Mouse (Mus musculus) G1E (cell line): ENCODE results near the gene Ndufab1. TPM values are rescaled to one million over a fixed set of nuclear protein-coding genes. Genes with fewer than 3 reads are reported as not detected.

Experiments used
- ATAC-seq: 2 replicates; pipeline ENCODE4 v1.8.0; 2016; ENCODE audit warnings: mild to moderate bottlenecking; ENCODE audit not compliant: insufficient number of reproducible peaks, poor library complexity, low FRiP score, severe bottlenecking; ENCODE audit errors: extremely low read depth
- DNase-seq: peaks from one replicate; pipeline ENCODE4 v3.0.0; 2012; ENCODE audit warnings: low spot score
- H3K27me3 ChIP-seq: 2 replicates; pipeline ENCODE4 v1.6.1; 2012; ENCODE audit warnings: mild to moderate bottlenecking, low read length, inconsistent platforms; ENCODE audit not compliant: insufficient read depth
- H3K36me3 ChIP-seq: replicated peaks from 2 replicates; pipeline ENCODE3; 2012; ENCODE audit warnings: mild to moderate bottlenecking, inconsistent platforms
- H3K4me1 ChIP-seq: 2 replicates; pipeline ENCODE4 v1.6.1; 2012; ENCODE audit warnings: low read depth, low read length, inconsistent platforms, mixed read lengths; ENCODE audit not compliant: insufficient read depth
- H3K4me3 ChIP-seq: 2 replicates; pipeline ENCODE4 v1.5.1; 2012; ENCODE audit warnings: low read depth, mild to moderate bottlenecking, inconsistent platforms, low read length, moderate library complexity, mixed read lengths
- H3K9me3 ChIP-seq: replicated peaks from 2 replicates; pipeline ENCODE4 v1.6.1; 2012; ENCODE audit warnings: inconsistent platforms
- CTCF ChIP-seq: IDR thresholded peaks from 2 replicates; pipeline ENCODE4 v1.5.1; 2012; ENCODE audit warnings: low read depth, low read length, inconsistent platforms, mixed read lengths
- GATA1 ChIP-seq: IDR thresholded peaks from 2 replicates; pipeline ENCODE4 v1.6.1; 2012; ENCODE audit warnings: borderline replicate concordance, low read length, inconsistent platforms, mixed read lengths
- GATA2 ChIP-seq: IDR thresholded peaks from 2 replicates; pipeline ENCODE4 v1.6.1; 2012; ENCODE audit warnings: low read depth, low read length, inconsistent platforms, borderline replicate concordance
- POLR2AphosphoS5 ChIP-seq: IDR thresholded peaks from 2 replicates; pipeline ENCODE4 v1.6.1; 2012; ENCODE audit warnings: low read depth, low read length, inconsistent platforms; ENCODE audit not compliant: insufficient replicate concordance
- TAL1 ChIP-seq: conservative IDR thresholded peaks from 2 replicates; pipeline ENCODE4 v1.6.1; 2012; ENCODE audit warnings: low read depth, low read length, inconsistent platforms, mixed read lengths
- polyA plus RNA-seq: library from polyadenylated mRNA; stranded (reverse); fragments of >175 nt; gene quantifications from 2 replicates; pipeline ENCODE4 v1.2.3, GENCODE M21; 2012
- total RNA-seq, 2 experiments: library from RNA; stranded (forward) in 1 of 2; stranded (reverse) in 1 of 2; fragments of 200-1000 nt in 1 of 2; fragments of >200 nt in 1 of 2; fragmentation: Nextera tagmentation in 1 of 2; gene quantifications; 2 replicates each; pipeline ENCODE4 v1.2.3; 2014 to 2017

Gene Ndufab1
- total and polyA plus RNA-seq, 3 experiments, result 89.3 to 1,259 (median 161) TPM

- Histone ChIP-seq H3K36me3 (peaks cover 45% of the 10 kb centered on the region), H3K9me3 (no peaks in the 10 kb centered on the region), H3K4me3 (peak overlapping the region; percentile 100; the same call in 1 of the 2 replicates), H3K27me3 (no peaks in the 10 kb centered on the region), H3K4me1 (peaks cover 42% of the 10 kb centered on the region)
- DNase-seq (no peak), ATAC-seq (no peak)
- TF ChIP-seq CTCF, result no peak
- no peak for TF ChIP-seq POLR2AphosphoS5
- no peak for TF ChIP-seq GATA1
Measured at GRCm38 (mm10) chr7:122065656-122066055, 36.0 kb downstream of the Ndufab1 start.

- Histone ChIP-seq H3K27me3 (no peaks in the 10 kb centered on the region), H3K36me3 (peaks cover 77% of the 10 kb centered on the region), H3K4me3 (no peak overlapping the region), H3K4me1 (no peaks in the 10 kb centered on the region), H3K9me3 (no peaks in the 10 kb centered on the region)
- TF ChIP-seq POLR2AphosphoS5 (no peak), CTCF (no peak), GATA2 (no peak), TAL1 (no peak), GATA1 (no peak)
- ATAC-seq, result no peak
- DNase-seq, result no peak
Measured at GRCm38 (mm10) chr7:122056633-122057032, 45.1 kb downstream of the Ndufab1 start.

- TF ChIP-seq GATA1 (no peak), CTCF (no peak), POLR2AphosphoS5 (no peak), GATA2 (no peak), TAL1 (no peak)
- no peaks in the 10 kb centered on the region for H3K27me3 ChIP-seq
- H3K4me1 ChIP-seq, result peaks cover 14% of the 10 kb centered on the region
- ATAC-seq (no peak), DNase-seq (no peak)
- peaks cover 83% of the 10 kb centered on the region for H3K36me3 ChIP-seq
- H3K9me3 ChIP-seq, result no peaks in the 10 kb centered on the region
- H3K4me3 ChIP-seq, result no peak overlapping the region
Measured at GRCm38 (mm10) chr7:122050834-122051233, 50.9 kb downstream of the Ndufab1 start.

- no peak for TF ChIP-seq GATA2
- no peak for TF ChIP-seq CTCF
- no peak for TF ChIP-seq TAL1
- no peak for TF ChIP-seq GATA1
- no peak for TF ChIP-seq POLR2AphosphoS5
- H3K36me3 ChIP-seq, result peaks cover 78% of the 10 kb centered on the region
- no peak overlapping the region for H3K4me3 ChIP-seq
- no peaks in the 10 kb centered on the region for H3K27me3 ChIP-seq
- DNase-seq (no peak), ATAC-seq (no peak)
- peaks cover 17% of the 10 kb centered on the region for H3K4me1 ChIP-seq
- H3K9me3 ChIP-seq, result no peaks in the 10 kb centered on the region
Measured at GRCm38 (mm10) chr7:122048191-122048590, 53.5 kb downstream of the Ndufab1 start.

- DNase-seq (peak; percentile 40), ATAC-seq (peak; percentile 40; the same call in 1 of the 2 replicates)
- Histone ChIP-seq H3K36me3 (peaks cover 86% of the 10 kb centered on the region), H3K9me3 (no peaks in the 10 kb centered on the region), H3K4me1 (peaks cover 17% of the 10 kb centered on the region), H3K4me3 (no peak overlapping the region), H3K27me3 (no peaks in the 10 kb centered on the region)
- TF ChIP-seq CTCF (no peak), TAL1 (no peak), GATA2 (no peak), POLR2AphosphoS5 (no peak), GATA1 (no peak)
Measured at GRCm38 (mm10) chr7:122046813-122047212, 54.9 kb downstream of the Ndufab1 start.

- no peak overlapping the region for H3K4me3 ChIP-seq
Measured at GRCm38 (mm10) chr7:122045711-122046110, 56.0 kb downstream of the Ndufab1 start.

GRCm38 (mm10) chr7:122045181-122045634 lies 56.5 kb downstream of the Ndufab1 start:
- Histone ChIP-seq H3K4me3 (no peak overlapping the region), H3K27me3 (no peaks in the 10 kb centered on the region), H3K4me1 (peaks cover 17% of the 10 kb centered on the region), H3K36me3 (peaks cover 90% of the 10 kb centered on the region), H3K9me3 (no peaks in the 10 kb centered on the region)
- DNase-seq (no peak), ATAC-seq (no peak)
- TF ChIP-seq GATA1 (no peak), CTCF (no peak), POLR2AphosphoS5 (no peak), GATA2 (no peak), TAL1 (no peak)

More at GRCm38 (mm10) chr7:122045711-122046110, 56.0 kb downstream of the Ndufab1 start:
- no peak for ATAC-seq
- no peaks in the 10 kb centered on the region for H3K9me3 ChIP-seq
- TF ChIP-seq POLR2AphosphoS5 (no peak), TAL1 (no peak), GATA2 (no peak), GATA1 (no peak), CTCF (no peak)
- H3K36me3 ChIP-seq, result peaks cover 89% of the 10 kb centered on the region
- no peak for DNase-seq
- no peaks in the 10 kb centered on the region for H3K27me3 ChIP-seq
- H3K4me1 ChIP-seq, result peaks cover 17% of the 10 kb centered on the region
